Mouse (Mus musculus) C2C12 (cell line): Measurements from ENCODE around the gene Uts2r.

Experiments
- CEBPB ChIP-seq: IDR thresholded peaks from one replicate; pipeline ENCODE4 v1.6.1; 2011; ENCODE audit warnings: low read depth, mild to moderate bottlenecking, control low read depth, moderate library complexity
- CTCF ChIP-seq: IDR thresholded peaks from one replicate; pipeline ENCODE4 v1.5.1; 2011; ENCODE audit not compliant: control insufficient read depth, insufficient read depth, insufficient read length
- MYOD1 ChIP-seq: IDR thresholded peaks from one replicate; pipeline ENCODE4 v1.6.1; 2011; ENCODE audit warnings: low read depth; ENCODE audit not compliant: control insufficient read depth, insufficient read length
- USF1 ChIP-seq: IDR thresholded peaks from one replicate; pipeline ENCODE4 v1.6.1; 2011; ENCODE audit warnings: low read depth, mild to moderate bottlenecking, control low read depth, moderate library complexity

GRCm38 (mm10) chr11:121199851-121200250 is 39.8 kb downstream of the Uts2r start:
- TF ChIP-seq CTCF (no peak), MYOD1 (no peak), CEBPB (no peak), USF1 (no peak)
